Mouse (Mus musculus): ENCODE results near the gene Sik2. TPM values are rescaled to one million over a fixed set of nuclear protein-coding genes. Genes with fewer than 3 reads are reported as not detected.
A peak's percentile ranks its signal among the peaks of the same experiment; 100 is the strongest.

Sik2 gene
- polyA plus RNA-seq, 1 experiment from 2014 or later = 13.1 TPM

- no peak for DNase-seq (ENCODE audit: low spot score, missing footprints)
- no peak for ATAC-seq (ENCODE audit: low FRiP score)
- Histone ChIP-seq H3K9me3 (ENCODE audit: control insufficient read depth, low read length) (no peaks in the 10 kb centered on the region), H3K36me3 (ENCODE audit: control insufficient read depth, insufficient read depth, low read length) (no peaks in the 10 kb centered on the region), H3K4me3 (ENCODE audit: low read depth, low read length) (peak overlapping the region; percentile 73), H3K4me1 (ENCODE audit: control insufficient read depth, insufficient read depth, low read length) (no peaks in the 10 kb centered on the region; the same call in 1 of the 2 replicates), H3K4me2 (peak overlapping the region; percentile 50), H3K27me3 (ENCODE audit: control insufficient read depth, insufficient read depth, low read length) (no peaks in the 10 kb centered on the region; the same call in 1 of the 2 replicates), H3K9ac (ENCODE audit: low read length) (peak overlapping the region; percentile 86), H3K27ac (ENCODE audit: low read depth, low read length) (no peak overlapping the region)
- WGBS = 14% methylated on average over 10 of the region's 10 CpGs
Observed at GRCm38 (mm10) chr9:51007726-51008067, 1.2 kb downstream of the Sik2 start.

GRCm38 (mm10) chr9:51006846-51007245 lies 2.0 kb downstream of the Sik2 start:
- no peaks in the 10 kb centered on the region; the same call in 1 of the 2 replicates for H3K4me1 ChIP-seq (ENCODE audit: control insufficient read depth, insufficient read depth, low read length)
- no peak overlapping the region for H3K27ac ChIP-seq (ENCODE audit: low read depth, low read length)
- H3K4me2 ChIP-seq = no peak overlapping the region
- no peak overlapping the region for H3K9ac ChIP-seq (ENCODE audit: low read length)
- H3K36me3 ChIP-seq (ENCODE audit: control insufficient read depth, insufficient read depth, low read length) = no peaks in the 10 kb centered on the region
- peak; percentile 86 for DNase-seq (ENCODE audit: low spot score, missing footprints)
- H3K9me3 ChIP-seq (ENCODE audit: control insufficient read depth, low read length) = no peaks in the 10 kb centered on the region
- WGBS = 5% methylated on average over 4 of the region's 4 CpGs
- no peak overlapping the region for H3K4me3 ChIP-seq (ENCODE audit: low read depth, low read length)
- ATAC-seq (ENCODE audit: low FRiP score) = no peak
- H3K27me3 ChIP-seq (ENCODE audit: control insufficient read depth, insufficient read depth, low read length) = no peaks in the 10 kb centered on the region; the same call in 1 of the 2 replicates

GRCm38 (mm10) chr9:51004062-51004461 lies 4.8 kb downstream of the Sik2 start:
- DNase-seq (ENCODE audit: low spot score, missing footprints) (no peak), ATAC-seq (ENCODE audit: low FRiP score) (no peak)
- Histone ChIP-seq H3K27me3 (ENCODE audit: control insufficient read depth, insufficient read depth, low read length) (no peaks in the 10 kb centered on the region), H3K27ac (ENCODE audit: low read depth, low read length) (no peak overlapping the region), H3K9ac (ENCODE audit: low read length) (no peak overlapping the region), H3K36me3 (ENCODE audit: control insufficient read depth, insufficient read depth, low read length) (no peaks in the 10 kb centered on the region), H3K4me2 (no peak overlapping the region), H3K9me3 (ENCODE audit: control insufficient read depth, low read length) (no peaks in the 10 kb centered on the region), H3K4me1 (ENCODE audit: control insufficient read depth, insufficient read depth, low read length) (no peaks in the 10 kb centered on the region), H3K4me3 (ENCODE audit: low read depth, low read length) (no peak overlapping the region)
- WGBS = 92% methylated on average over 1 of the region's 1 CpGs

- no peaks in the 10 kb centered on the region for H3K27me3 ChIP-seq (ENCODE audit: control insufficient read depth, insufficient read depth, low read length)
- no peak overlapping the region for H3K9ac ChIP-seq (ENCODE audit: low read length)
- H3K36me3 ChIP-seq (ENCODE audit: control insufficient read depth, insufficient read depth, low read length) = no peaks in the 10 kb centered on the region
- peaks cover 6% of the 10 kb centered on the region; the same call in 1 of the 2 replicates for H3K4me1 ChIP-seq (ENCODE audit: control insufficient read depth, insufficient read depth, low read length)
- H3K4me2 ChIP-seq = no peak overlapping the region
- H3K9me3 ChIP-seq (ENCODE audit: control insufficient read depth, low read length) = no peaks in the 10 kb centered on the region
- H3K4me3 ChIP-seq (ENCODE audit: low read depth, low read length) = no peak overlapping the region
- no peak overlapping the region for H3K27ac ChIP-seq (ENCODE audit: low read depth, low read length)
- DNase-seq (ENCODE audit: low spot score, missing footprints) (no peak), ATAC-seq (ENCODE audit: low FRiP score) (no peak)
Observed at GRCm38 (mm10) chr9:50986677-50987076, 22.2 kb downstream of the Sik2 start.

GRCm38 (mm10) chr9:50986123-50986522 lies 22.8 kb downstream of the Sik2 start:
- Histone ChIP-seq H3K4me1 (ENCODE audit: control insufficient read depth, insufficient read depth, low read length) (peaks cover 6% of the 10 kb centered on the region; the same call in 1 of the 2 replicates), H3K9me3 (ENCODE audit: control insufficient read depth, low read length) (no peaks in the 10 kb centered on the region), H3K9ac (ENCODE audit: low read length) (no peak overlapping the region), H3K36me3 (ENCODE audit: control insufficient read depth, insufficient read depth, low read length) (no peaks in the 10 kb centered on the region), H3K27ac (ENCODE audit: low read depth, low read length) (no peak overlapping the region), H3K4me2 (no peak overlapping the region), H3K27me3 (ENCODE audit: control insufficient read depth, insufficient read depth, low read length) (no peaks in the 10 kb centered on the region), H3K4me3 (ENCODE audit: low read depth, low read length) (no peak overlapping the region)
- WGBS = 4% methylated on average over 8 of the region's 8 CpGs
- no peak for ATAC-seq (ENCODE audit: low FRiP score)
- no peak for DNase-seq (ENCODE audit: low spot score, missing footprints)

GRCm38 (mm10) chr9:50981499-50982190 lies 27.2 kb downstream of the Sik2 start:
- DNase-seq (ENCODE audit: low spot score, missing footprints) = no peak
- 89% methylated on average over 4 of the region's 4 CpGs for WGBS

GRCm38 (mm10) chr9:50974631-50975030 lies 34.2 kb downstream of the Sik2 start:
- H3K27ac ChIP-seq (ENCODE audit: low read depth, low read length) = no peak overlapping the region
- WGBS = 89% methylated on average over 7 of the region's 7 CpGs

More at GRCm38 (mm10) chr9:50981499-50982190, 27.2 kb downstream of the Sik2 start:
- H3K4me2 ChIP-seq = no peak overlapping the region
- H3K9ac ChIP-seq (ENCODE audit: low read length) = no peak overlapping the region
- H3K4me3 ChIP-seq (ENCODE audit: low read depth, low read length) = no peak overlapping the region
- no peaks in the 10 kb centered on the region for H3K9me3 ChIP-seq (ENCODE audit: control insufficient read depth, low read length)
- peaks cover 4% of the 10 kb centered on the region; the same call in 1 of the 2 replicates for H3K4me1 ChIP-seq (ENCODE audit: control insufficient read depth, insufficient read depth, low read length)
- H3K27ac ChIP-seq (ENCODE audit: low read depth, low read length) = no peak overlapping the region
- no peaks in the 10 kb centered on the region for H3K36me3 ChIP-seq (ENCODE audit: control insufficient read depth, insufficient read depth, low read length)
- ATAC-seq (ENCODE audit: low FRiP score) = no peak
- no peaks in the 10 kb centered on the region for H3K27me3 ChIP-seq (ENCODE audit: control insufficient read depth, insufficient read depth, low read length)

GRCm38 (mm10) chr9:50970413-50970812 lies 38.5 kb downstream of the Sik2 start:
- Histone ChIP-seq H3K36me3 (ENCODE audit: control insufficient read depth, insufficient read depth, low read length) (no peaks in the 10 kb centered on the region), H3K27ac (ENCODE audit: low read depth, low read length) (no peak overlapping the region), H3K4me2 (no peak overlapping the region), H3K9me3 (ENCODE audit: control insufficient read depth, low read length) (no peaks in the 10 kb centered on the region), H3K27me3 (ENCODE audit: control insufficient read depth, insufficient read depth, low read length) (no peaks in the 10 kb centered on the region), H3K4me3 (ENCODE audit: low read depth, low read length) (no peak overlapping the region), H3K9ac (ENCODE audit: low read length) (no peak overlapping the region), H3K4me1 (ENCODE audit: control insufficient read depth, insufficient read depth, low read length) (no peaks in the 10 kb centered on the region)
- 87% methylated on average over 4 of the region's 4 CpGs for WGBS
- DNase-seq (ENCODE audit: low spot score, missing footprints) (no peak), ATAC-seq (ENCODE audit: low FRiP score) (no peak)

More at GRCm38 (mm10) chr9:50974631-50975030, 34.2 kb downstream of the Sik2 start:
- no peak overlapping the region for H3K9ac ChIP-seq (ENCODE audit: low read length)
- H3K36me3 ChIP-seq (ENCODE audit: control insufficient read depth, insufficient read depth, low read length) = no peaks in the 10 kb centered on the region
- H3K4me3 ChIP-seq (ENCODE audit: low read depth, low read length) = no peak overlapping the region
- DNase-seq (ENCODE audit: low spot score, missing footprints) (no peak), ATAC-seq (ENCODE audit: low FRiP score) (no peak)
- no peak overlapping the region for H3K4me2 ChIP-seq
- no peaks in the 10 kb centered on the region for H3K27me3 ChIP-seq (ENCODE audit: control insufficient read depth, insufficient read depth, low read length)
- no peaks in the 10 kb centered on the region for H3K9me3 ChIP-seq (ENCODE audit: control insufficient read depth, low read length)
- no peaks in the 10 kb centered on the region for H3K4me1 ChIP-seq (ENCODE audit: control insufficient read depth, insufficient read depth, low read length)

GRCm38 (mm10) chr9:50969266-50969665 lies 39.6 kb downstream of the Sik2 start:
- Histone ChIP-seq H3K4me2 (no peak overlapping the region), H3K27me3 (ENCODE audit: control insufficient read depth, insufficient read depth, low read length) (no peaks in the 10 kb centered on the region), H3K27ac (ENCODE audit: low read depth, low read length) (no peak overlapping the region), H3K36me3 (ENCODE audit: control insufficient read depth, insufficient read depth, low read length) (no peaks in the 10 kb centered on the region), H3K4me1 (ENCODE audit: control insufficient read depth, insufficient read depth, low read length) (no peaks in the 10 kb centered on the region), H3K4me3 (ENCODE audit: low read depth, low read length) (no peak overlapping the region), H3K9ac (ENCODE audit: low read length) (no peak overlapping the region), H3K9me3 (ENCODE audit: control insufficient read depth, low read length) (no peaks in the 10 kb centered on the region)
- no peak for DNase-seq (ENCODE audit: low spot score, missing footprints)
- 89% methylated on average over 3 of the region's 3 CpGs for WGBS
- no peak for ATAC-seq (ENCODE audit: low FRiP score)
